Mouse (Mus musculus): ENCODE results near the gene AA467197. TPM values are rescaled to one million over a fixed set of nuclear protein-coding genes. Genes with fewer than 3 reads are reported as not detected.

The AA467197 gene
- 1.7 and 2.5 TPM in 2 replicates for polyA plus RNA-seq (2015; fragmentation: Nextera tagmentation; extraction: Ambion mirVana)

GRCm38 (mm10) chr2:122636686-122637085, at the start of gene AA467197:
Gene AA467197, plus strand, starts transcription at chr2:122636986.
- Histone ChIP-seq H3K4me2 (ENCODE audit: low read depth, low read length) (peak within 1 kb of the TSS; percentile 56), H3K36me3 (ENCODE audit: control insufficient read depth, insufficient read depth) (peaks cover 4% of the 10 kb centered on the region), H3K9ac (ENCODE audit: low read depth, low read length) (0 out of 2 replicates have a peak within 1 kb of the TSS, but pooled peaks have one; percentile 21), H3K4me1 (ENCODE audit: control insufficient read depth, low read depth, low read length) (peaks cover 3% of the 10 kb centered on the region; the same call in 1 of the 2 replicates), H3K9me3 (replicated peaks; ENCODE audit: control insufficient read depth, low read length) (no peaks in the 10 kb centered on the region), H3K4me3 (ENCODE audit: low read depth, low read length) (peak within 1 kb of the TSS; percentile 52), H3K27ac (ENCODE audit: low read length) (no peak within 1 kb of the TSS), H3K27me3 (ENCODE audit: control insufficient read depth, insufficient read depth, low read depth, low read length) (peaks cover 11% of the 10 kb centered on the region)
- WGBS (ENCODE audit: insufficient replicate concordance) = 33% methylated on average over 3 of the region's 3 CpGs
- no peak for ATAC-seq (ENCODE audit: low read depth)

GRCm38 (mm10) chr2:122587861-122588519, 48.8 kb upstream of the AA467197 start:
- H3K4me3 ChIP-seq (ENCODE audit: low read depth, low read length) = no peak overlapping the region
- 74% methylated on average over 8 of the region's 8 CpGs for WGBS (ENCODE audit: insufficient replicate concordance)
- no peaks in the 10 kb centered on the region for H3K36me3 ChIP-seq (ENCODE audit: control insufficient read depth, insufficient read depth)
- H3K4me1 ChIP-seq (ENCODE audit: control insufficient read depth, low read depth, low read length) = no peaks in the 10 kb centered on the region
- no peak overlapping the region for H3K27ac ChIP-seq (ENCODE audit: low read length)
- H3K4me2 ChIP-seq (ENCODE audit: low read depth, low read length) = no peak overlapping the region
- no peak for ATAC-seq (ENCODE audit: low read depth)
- no peaks in the 10 kb centered on the region for H3K27me3 ChIP-seq (ENCODE audit: control insufficient read depth, insufficient read depth, low read depth, low read length)
- no peaks in the 10 kb centered on the region for H3K9me3 ChIP-seq (replicated peaks; ENCODE audit: control insufficient read depth, low read length)
- H3K9ac ChIP-seq (ENCODE audit: low read depth, low read length) = no peak overlapping the region

GRCm38 (mm10) chr2:122590351-122590750, 46.4 kb upstream of the AA467197 start:
- no peak overlapping the region for H3K4me2 ChIP-seq (ENCODE audit: low read depth, low read length)
- no peaks in the 10 kb centered on the region for H3K4me1 ChIP-seq (ENCODE audit: control insufficient read depth, low read depth, low read length)
- no peak overlapping the region for H3K9ac ChIP-seq (ENCODE audit: low read depth, low read length)
- H3K27ac ChIP-seq (ENCODE audit: low read length) = no peak overlapping the region
- no peaks in the 10 kb centered on the region for H3K9me3 ChIP-seq (replicated peaks; ENCODE audit: control insufficient read depth, low read length)
- no peak overlapping the region for H3K4me3 ChIP-seq (ENCODE audit: low read depth, low read length)
- H3K36me3 ChIP-seq (ENCODE audit: control insufficient read depth, insufficient read depth) = no peaks in the 10 kb centered on the region
- no peak for ATAC-seq (ENCODE audit: low read depth)
- H3K27me3 ChIP-seq (ENCODE audit: control insufficient read depth, insufficient read depth, low read depth, low read length) = no peaks in the 10 kb centered on the region
- WGBS (ENCODE audit: insufficient replicate concordance) = 54% methylated on average over 1 of the region's 1 CpGs

GRCm38 (mm10) chr2:122591213-122591612, 45.6 kb upstream of the AA467197 start:
- H3K9ac ChIP-seq (ENCODE audit: low read depth, low read length) = no peak overlapping the region
- H3K36me3 ChIP-seq (ENCODE audit: control insufficient read depth, insufficient read depth) = no peaks in the 10 kb centered on the region
- no peaks in the 10 kb centered on the region for H3K9me3 ChIP-seq (replicated peaks; ENCODE audit: control insufficient read depth, low read length)
- 13% methylated on average over 2 of the region's 2 CpGs for whole genome bisulfite sequencing (ENCODE audit: insufficient replicate concordance)
- H3K4me1 ChIP-seq (ENCODE audit: control insufficient read depth, low read depth, low read length) = no peaks in the 10 kb centered on the region
- no peak overlapping the region for H3K27ac ChIP-seq (ENCODE audit: low read length)
- no peak overlapping the region for H3K4me3 ChIP-seq (ENCODE audit: low read depth, low read length)
- no peaks in the 10 kb centered on the region for H3K27me3 ChIP-seq (ENCODE audit: control insufficient read depth, insufficient read depth, low read depth, low read length)
- H3K4me2 ChIP-seq (ENCODE audit: low read depth, low read length) = no peak overlapping the region
- peak; percentile 43; the same call in 1 of the 2 replicates for ATAC-seq (ENCODE audit: low read depth)

GRCm38 (mm10) chr2:122595461-122595860, 41.3 kb upstream of the AA467197 start:
- H3K9me3 ChIP-seq (replicated peaks; ENCODE audit: control insufficient read depth, low read length) = no peaks in the 10 kb centered on the region
- no peak overlapping the region for H3K4me3 ChIP-seq (ENCODE audit: low read depth, low read length)
- no peak for ATAC-seq (ENCODE audit: low read depth)
- H3K36me3 ChIP-seq (ENCODE audit: control insufficient read depth, insufficient read depth) = no peaks in the 10 kb centered on the region
- no peak overlapping the region for H3K4me2 ChIP-seq (ENCODE audit: low read depth, low read length)
- no peak overlapping the region for H3K27ac ChIP-seq (ENCODE audit: low read length)
- H3K27me3 ChIP-seq (ENCODE audit: control insufficient read depth, insufficient read depth, low read depth, low read length) = no peaks in the 10 kb centered on the region
- H3K4me1 ChIP-seq (ENCODE audit: control insufficient read depth, low read depth, low read length) = no peaks in the 10 kb centered on the region
- WGBS (ENCODE audit: insufficient replicate concordance) = 82% methylated on average over 16 of the region's 16 CpGs
- H3K9ac ChIP-seq (ENCODE audit: low read depth, low read length) = no peak overlapping the region

- no peak for ATAC-seq (ENCODE audit: low read depth)
- Histone ChIP-seq H3K27me3 (ENCODE audit: control insufficient read depth, insufficient read depth, low read depth, low read length) (no peaks in the 10 kb centered on the region), H3K4me3 (ENCODE audit: low read depth, low read length) (no peak overlapping the region), H3K9ac (ENCODE audit: low read depth, low read length) (no peak overlapping the region), H3K4me2 (ENCODE audit: low read depth, low read length) (no peak overlapping the region), H3K4me1 (ENCODE audit: control insufficient read depth, low read depth, low read length) (no peaks in the 10 kb centered on the region), H3K36me3 (ENCODE audit: control insufficient read depth, insufficient read depth) (no peaks in the 10 kb centered on the region), H3K27ac (ENCODE audit: low read length) (no peak overlapping the region), H3K9me3 (replicated peaks; ENCODE audit: control insufficient read depth, low read length) (no peaks in the 10 kb centered on the region)
- WGBS (ENCODE audit: insufficient replicate concordance) = 51% methylated on average over 2 of the region's 2 CpGs
Observed at GRCm38 (mm10) chr2:122599736-122600135, 37.0 kb upstream of the AA467197 start.

- Histone ChIP-seq H3K27me3 (ENCODE audit: control insufficient read depth, insufficient read depth, low read depth, low read length) (no peaks in the 10 kb centered on the region), H3K4me1 (ENCODE audit: control insufficient read depth, low read depth, low read length) (no peaks in the 10 kb centered on the region), H3K9me3 (replicated peaks; ENCODE audit: control insufficient read depth, low read length) (no peaks in the 10 kb centered on the region), H3K4me3 (ENCODE audit: low read depth, low read length) (no peak overlapping the region), H3K9ac (ENCODE audit: low read depth, low read length) (no peak overlapping the region), H3K36me3 (ENCODE audit: control insufficient read depth, insufficient read depth) (no peaks in the 10 kb centered on the region), H3K4me2 (ENCODE audit: low read depth, low read length) (no peak overlapping the region), H3K27ac (ENCODE audit: low read length) (no peak overlapping the region)
- 76% methylated on average over 2 of the region's 2 CpGs for WGBS (ENCODE audit: insufficient replicate concordance)
- ATAC-seq (ENCODE audit: low read depth) = no peak
Observed at GRCm38 (mm10) chr2:122601354-122601753, 35.4 kb upstream of the AA467197 start.

- Histone ChIP-seq H3K4me1 (ENCODE audit: control insufficient read depth, low read depth, low read length) (no peaks in the 10 kb centered on the region; the same call in 1 of the 2 replicates), H3K9ac (ENCODE audit: low read depth, low read length) (no peak overlapping the region), H3K4me3 (ENCODE audit: low read depth, low read length) (no peak overlapping the region), H3K4me2 (ENCODE audit: low read depth, low read length) (no peak overlapping the region), H3K27ac (ENCODE audit: low read length) (no peak overlapping the region), H3K36me3 (ENCODE audit: control insufficient read depth, insufficient read depth) (no peaks in the 10 kb centered on the region), H3K27me3 (ENCODE audit: control insufficient read depth, insufficient read depth, low read depth, low read length) (peaks cover under 1% of the 10 kb centered on the region), H3K9me3 (replicated peaks; ENCODE audit: control insufficient read depth, low read length) (no peaks in the 10 kb centered on the region)
- no peak for ATAC-seq (ENCODE audit: low read depth)
- WGBS (ENCODE audit: insufficient replicate concordance) = 75% methylated on average over 5 of the region's 5 CpGs
Observed at GRCm38 (mm10) chr2:122605829-122606228, 31.0 kb upstream of the AA467197 start.

GRCm38 (mm10) chr2:122608820-122609219, 28.0 kb upstream of the AA467197 start:
- Histone ChIP-seq H3K4me2 (ENCODE audit: low read depth, low read length) (no peak overlapping the region), H3K27me3 (ENCODE audit: control insufficient read depth, insufficient read depth, low read depth, low read length) (peaks cover 3% of the 10 kb centered on the region), H3K36me3 (ENCODE audit: control insufficient read depth, insufficient read depth) (no peaks in the 10 kb centered on the region), H3K4me1 (ENCODE audit: control insufficient read depth, low read depth, low read length) (no peaks in the 10 kb centered on the region; the same call in 1 of the 2 replicates), H3K9ac (ENCODE audit: low read depth, low read length) (no peak overlapping the region), H3K27ac (ENCODE audit: low read length) (no peak overlapping the region), H3K9me3 (replicated peaks; ENCODE audit: control insufficient read depth, low read length) (no peaks in the 10 kb centered on the region), H3K4me3 (ENCODE audit: low read depth, low read length) (no peak overlapping the region)
- ATAC-seq (ENCODE audit: low read depth) = no peak
- 62% methylated on average over 9 of the region's 9 CpGs for WGBS (ENCODE audit: insufficient replicate concordance)
